Mouse (Mus musculus) liver, embryonic 14.5 days (tissue): Measurements from ENCODE around the gene Slc47a2.

Experiments
- CTCF ChIP-seq: IDR thresholded peaks from 2 replicates; pipeline ENCODE4 v1.5.1; 2016; ENCODE audit warnings: antibody characterized with exemption, low read depth, control low read depth
- EP300 ChIP-seq: IDR thresholded peaks from 2 replicates; pipeline ENCODE4 v1.6.1; 2016; ENCODE audit warnings: antibody characterized with exemption, low read depth

DNA sequence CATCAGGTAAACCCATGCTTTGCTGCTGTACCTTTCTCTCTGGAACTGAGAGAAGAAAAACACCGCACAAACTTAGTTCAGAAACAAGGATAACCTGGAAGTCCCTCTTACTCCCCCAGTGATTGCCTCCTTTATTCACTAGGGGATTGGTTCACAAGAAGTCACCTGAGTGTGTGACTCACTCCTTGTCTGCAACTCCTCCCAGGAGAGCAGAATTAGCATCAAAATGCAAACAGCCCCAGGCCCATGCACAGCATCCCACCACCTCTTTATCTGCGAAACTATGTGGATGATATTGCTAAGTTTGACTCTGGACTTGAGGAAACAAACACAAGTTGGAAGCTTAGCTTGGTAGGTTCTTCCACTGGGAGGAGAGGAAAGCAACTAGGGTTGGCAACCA lies 45.3 kb downstream of the Slc47a2 start:
- TF ChIP-seq CTCF (no peak), EP300 (no peak)
